Mouse (Mus musculus): ENCODE data around the gene Ahrr. TPM values are rescaled to one million over a fixed set of nuclear protein-coding genes. Genes with fewer than 3 reads are reported as not detected.
A peak's percentile ranks its signal among the peaks of the same experiment; 100 is the strongest.

Ahrr gene
- 0.98 and 1.1 TPM in 2 replicates for polyA plus RNA-seq (2014; fragmentation: Nextera tagmentation; extraction: Ambion mirVana)

- no peaks in the 10 kb centered on the region; a peak in 1 of 4 replicates for H3K4me1 ChIP-seq (ENCODE audit: control insufficient read depth in 2 of 2, insufficient read depth in 2 of 2, low read length in 2 of 2)
- WGBS, result under 1% methylated on average over 27 of the region's 27 CpGs
- no peaks in the 10 kb centered on the region for H3K9me3 ChIP-seq (ENCODE audit: control insufficient read depth, low read length)
- H3K4me2 ChIP-seq (ENCODE audit: low read length), result peak within 1 kb of the TSS; percentile 51
- H3K4me3 ChIP-seq (ENCODE audit: control insufficient read depth in 1 of 2, insufficient read depth in 1 of 2, low read depth in 1 of 2, low read length in 2 of 2), result peak within 1 kb of the TSS; percentile 24 to 27
- H3K27ac ChIP-seq (replicated peaks in 1 of 2; ENCODE audit: control insufficient read depth in 1 of 2, insufficient read depth in 1 of 2, low read depth in 2 of 2, low read length in 2 of 2), result no peak within 1 kb of the TSS
- 0 out of 2 replicates have a peak within 1 kb of the TSS, but pooled peaks have one; percentile 27 for H3K9ac ChIP-seq (ENCODE audit: low read length)
- H3K27me3 ChIP-seq (ENCODE audit: control insufficient read depth, insufficient read depth, low read length), result peaks cover 15% of the 10 kb centered on the region
- peak; percentile 21; the same call in 1 of the 2 replicates for ATAC-seq (ENCODE audit: insufficient number of reproducible peaks, insufficient read depth, low FRiP score, low read depth)
- no peaks in the 10 kb centered on the region for H3K36me3 ChIP-seq (ENCODE audit: control insufficient read depth, insufficient read depth, low read length)
Observed at GRCm38 (mm10) chr13:74292167-74292566, at the start of gene Ahrr. Gene Ahrr, minus strand, starts transcription at chr13:74292331.

- Histone ChIP-seq H3K36me3 (ENCODE audit: control insufficient read depth, insufficient read depth, low read length) (peaks cover 88% of the 10 kb centered on the region), H3K9me3 (ENCODE audit: control insufficient read depth, low read length) (no peaks in the 10 kb centered on the region), H3K9ac (ENCODE audit: low read length) (no peak overlapping the region), H3K27me3 (ENCODE audit: control insufficient read depth, insufficient read depth, low read length) (no peaks in the 10 kb centered on the region), H3K27ac (replicated peaks in 1 of 2; ENCODE audit: control insufficient read depth in 1 of 2, insufficient read depth in 1 of 2, low read depth in 2 of 2, low read length in 2 of 2) (no peak overlapping the region), H3K4me3 (ENCODE audit: control insufficient read depth in 1 of 2, insufficient read depth in 1 of 2, low read depth in 1 of 2, low read length in 2 of 2) (no peak overlapping the region), H3K4me2 (ENCODE audit: low read length) (no peak overlapping the region), H3K4me1 (ENCODE audit: control insufficient read depth in 2 of 2, insufficient read depth in 2 of 2, low read length in 2 of 2) (no peaks in the 10 kb centered on the region)
- 50% methylated on average over 3 of the region's 3 CpGs for WGBS
- ATAC-seq (ENCODE audit: insufficient number of reproducible peaks, insufficient read depth, low FRiP score, low read depth), result no peak
Observed at GRCm38 (mm10) chr13:74341036-74341435, 48.9 kb upstream of the Ahrr start.

- ATAC-seq (ENCODE audit: insufficient number of reproducible peaks, insufficient read depth, low FRiP score, low read depth), result no peak
- H3K27me3 ChIP-seq (ENCODE audit: control insufficient read depth, insufficient read depth, low read length), result no peaks in the 10 kb centered on the region
- peaks cover 87% of the 10 kb centered on the region for H3K36me3 ChIP-seq (ENCODE audit: control insufficient read depth, insufficient read depth, low read length)
- no peak overlapping the region for H3K27ac ChIP-seq (replicated peaks in 1 of 2; ENCODE audit: control insufficient read depth in 1 of 2, insufficient read depth in 1 of 2, low read depth in 2 of 2, low read length in 2 of 2)
- H3K4me2 ChIP-seq (ENCODE audit: low read length), result no peak overlapping the region
- no peaks in the 10 kb centered on the region for H3K4me1 ChIP-seq (ENCODE audit: control insufficient read depth in 2 of 2, insufficient read depth in 2 of 2, low read length in 2 of 2)
- no peak overlapping the region for H3K9ac ChIP-seq (ENCODE audit: low read length)
- H3K9me3 ChIP-seq (ENCODE audit: control insufficient read depth, low read length), result no peaks in the 10 kb centered on the region
- no peak overlapping the region for H3K4me3 ChIP-seq (ENCODE audit: control insufficient read depth in 1 of 2, insufficient read depth in 1 of 2, low read depth in 1 of 2, low read length in 2 of 2)
Observed at GRCm38 (mm10) chr13:74329321-74329720, 37.2 kb upstream of the Ahrr start.

GRCm38 (mm10) chr13:74317170-74317849 lies 25.2 kb upstream of the Ahrr start, which contains the start of gene Pdcd6:
Gene Pdcd6, minus strand, starts transcription at chr13:74317580.
- H3K9me3 ChIP-seq (ENCODE audit: control insufficient read depth, low read length), result no peaks in the 10 kb centered on the region
- H3K4me1 ChIP-seq (ENCODE audit: control insufficient read depth in 2 of 2, insufficient read depth in 2 of 2, low read length in 2 of 2), result peaks cover 0 to 11% of the 10 kb centered on the region in 2 experiments; a peak in 2 of 4 replicates
- H3K4me3 ChIP-seq (ENCODE audit: control insufficient read depth in 1 of 2, insufficient read depth in 1 of 2, low read depth in 1 of 2, low read length in 2 of 2), result peak within 1 kb of the TSS; percentile 69 to 83
- H3K9ac ChIP-seq (ENCODE audit: low read length), result peak within 1 kb of the TSS; percentile 88
- H3K36me3 ChIP-seq (ENCODE audit: control insufficient read depth, insufficient read depth, low read length), result peaks cover 36% of the 10 kb centered on the region
- H3K27me3 ChIP-seq (ENCODE audit: control insufficient read depth, insufficient read depth, low read length), result no peaks in the 10 kb centered on the region
- peak; percentile 99 for ATAC-seq (ENCODE audit: insufficient number of reproducible peaks, insufficient read depth, low FRiP score, low read depth)
- WGBS, result under 1% methylated on average over 35 of the region's 36 CpGs
- peak within 1 kb of the TSS; percentile 61 to 68 for H3K27ac ChIP-seq (replicated peaks in 1 of 2; ENCODE audit: control insufficient read depth in 1 of 2, insufficient read depth in 1 of 2, low read depth in 2 of 2, low read length in 2 of 2)
- peak within 1 kb of the TSS; percentile 77 for H3K4me2 ChIP-seq (ENCODE audit: low read length)

GRCm38 (mm10) chr13:74316789-74317169 lies 24.6 kb upstream of the Ahrr start:
- Histone ChIP-seq H3K4me1 (ENCODE audit: control insufficient read depth in 2 of 2, insufficient read depth in 2 of 2, low read length in 2 of 2) (peaks cover 0 to 11% of the 10 kb centered on the region in 2 experiments; a peak in 2 of 4 replicates), H3K9me3 (ENCODE audit: control insufficient read depth, low read length) (no peaks in the 10 kb centered on the region), H3K27ac (replicated peaks in 1 of 2; ENCODE audit: control insufficient read depth in 1 of 2, insufficient read depth in 1 of 2, low read depth in 2 of 2, low read length in 2 of 2) (peak overlapping the region; percentile 55 to 63), H3K9ac (ENCODE audit: low read length) (peak overlapping the region; percentile 88), H3K4me3 (ENCODE audit: control insufficient read depth in 1 of 2, insufficient read depth in 1 of 2, low read depth in 1 of 2, low read length in 2 of 2) (peak overlapping the region; percentile 69 to 83), H3K4me2 (ENCODE audit: low read length) (peak overlapping the region; percentile 77), H3K27me3 (ENCODE audit: control insufficient read depth, insufficient read depth, low read length) (no peaks in the 10 kb centered on the region), H3K36me3 (ENCODE audit: control insufficient read depth, insufficient read depth, low read length) (peaks cover 32% of the 10 kb centered on the region)
- ATAC-seq (ENCODE audit: insufficient number of reproducible peaks, insufficient read depth, low FRiP score, low read depth), result peak; percentile 40
- WGBS, result 5% methylated on average over 15 of the region's 15 CpGs

- Histone ChIP-seq H3K9ac (ENCODE audit: low read length) (peak overlapping the region; percentile 88), H3K4me2 (ENCODE audit: low read length) (peak overlapping the region; percentile 77), H3K4me1 (ENCODE audit: control insufficient read depth in 2 of 2, insufficient read depth in 2 of 2, low read length in 2 of 2) (peaks cover 0 to 11% of the 10 kb centered on the region in 2 experiments; a peak in 2 of 4 replicates), H3K36me3 (ENCODE audit: control insufficient read depth, insufficient read depth, low read length) (peaks cover 32% of the 10 kb centered on the region), H3K4me3 (ENCODE audit: control insufficient read depth in 1 of 2, insufficient read depth in 1 of 2, low read depth in 1 of 2, low read length in 2 of 2) (peak overlapping the region; percentile 69 to 83), H3K27me3 (ENCODE audit: control insufficient read depth, insufficient read depth, low read length) (no peaks in the 10 kb centered on the region), H3K27ac (replicated peaks in 1 of 2; ENCODE audit: control insufficient read depth in 1 of 2, insufficient read depth in 1 of 2, low read depth in 2 of 2, low read length in 2 of 2) (peak overlapping the region in 1 of 2 experiments; percentile 63; a peak in 1 of 4 replicates), H3K9me3 (ENCODE audit: control insufficient read depth, low read length) (no peaks in the 10 kb centered on the region)
- ATAC-seq (ENCODE audit: insufficient number of reproducible peaks, insufficient read depth, low FRiP score, low read depth), result no peak
- WGBS, result 21% methylated on average over 4 of the region's 4 CpGs
Observed at GRCm38 (mm10) chr13:74316386-74316785, 24.3 kb upstream of the Ahrr start.

GRCm38 (mm10) chr13:74314616-74315015 lies 22.5 kb upstream of the Ahrr start:
- WGBS, result 95% methylated on average over 3 of the region's 3 CpGs
- Histone ChIP-seq H3K4me2 (ENCODE audit: low read length) (no peak overlapping the region), H3K27ac (replicated peaks in 1 of 2; ENCODE audit: control insufficient read depth in 1 of 2, insufficient read depth in 1 of 2, low read depth in 2 of 2, low read length in 2 of 2) (no peak overlapping the region), H3K4me3 (ENCODE audit: control insufficient read depth in 1 of 2, insufficient read depth in 1 of 2, low read depth in 1 of 2, low read length in 2 of 2) (no peak overlapping the region), H3K27me3 (ENCODE audit: control insufficient read depth, insufficient read depth, low read length) (no peaks in the 10 kb centered on the region), H3K9me3 (ENCODE audit: control insufficient read depth, low read length) (no peaks in the 10 kb centered on the region), H3K9ac (ENCODE audit: low read length) (no peak overlapping the region), H3K4me1 (ENCODE audit: control insufficient read depth in 2 of 2, insufficient read depth in 2 of 2, low read length in 2 of 2) (peaks cover 0 to 11% of the 10 kb centered on the region in 2 experiments; a peak in 2 of 4 replicates), H3K36me3 (ENCODE audit: control insufficient read depth, insufficient read depth, low read length) (peaks cover 30% of the 10 kb centered on the region)
- ATAC-seq (ENCODE audit: insufficient number of reproducible peaks, insufficient read depth, low FRiP score, low read depth), result no peak
